Mouse (Mus musculus) heart, embryonic 14.5 days (tissue): ENCODE results near the gene Upk3bl. TPM values are rescaled to one million over a fixed set of nuclear protein-coding genes. Genes with fewer than 3 reads are reported as not detected.

Experiments used
- ATAC-seq: fragments of 200-750 bp; cut with Nextera tagmentation; 2 replicates; pipeline ENCODE4 v1.8.0; 2017; ENCODE audit warnings: low read depth, moderate TSS enrichment; ENCODE audit not compliant: insufficient number of reproducible peaks, insufficient read depth, low FRiP score
- H3K27ac ChIP-seq, 2 experiments: fragments of 200-500 bp in 1 of 2; fragments of 300-500 bp in 1 of 2; sonication (generic) in 1 of 2; replicated peaks in 1 of 2; 2 replicates each; pipeline ENCODE4 v1.5.1; 2012 to 2014; ENCODE audit warnings: low read depth in 2 of 2, low read length in 2 of 2, control low read depth in 1 of 2, mild to moderate bottlenecking in 1 of 2, mixed read lengths in 1 of 2; ENCODE audit not compliant: control insufficient read depth in 1 of 2, insufficient read depth in 1 of 2
- H3K27me3 ChIP-seq: fragments of 300-500 bp; sonication (generic); 2 replicates; pipeline ENCODE4 v1.6.1; 2014; ENCODE audit warnings: mild to moderate bottlenecking, low read length, control low read depth; ENCODE audit not compliant: control insufficient read depth, insufficient read depth
- H3K36me3 ChIP-seq: fragments of 300-500 bp; sonication (generic); 2 replicates; pipeline ENCODE4 v1.6.1; 2014; ENCODE audit warnings: mild to moderate bottlenecking, control low read depth, low read length, mixed read lengths; ENCODE audit not compliant: control insufficient read depth, insufficient read depth
- H3K4me1 ChIP-seq, 2 experiments: fragments of 200-500 bp in 1 of 2; fragments of 300-500 bp in 1 of 2; sonication (generic) in 1 of 2; 2 replicates each; pipeline ENCODE4 v1.6.1; 2012 to 2014; ENCODE audit warnings: low read length in 2 of 2, control low read depth in 1 of 2, mixed read lengths in 1 of 2; ENCODE audit not compliant: control insufficient read depth in 2 of 2, insufficient read depth in 2 of 2
- H3K4me2 ChIP-seq: fragments of 300-500 bp; sonication (generic); 2 replicates; pipeline ENCODE4 v1.6.1; 2014; ENCODE audit warnings: mild to moderate bottlenecking, low read length
- H3K4me3 ChIP-seq, 2 experiments: fragments of 200-500 bp in 1 of 2; fragments of 300-500 bp in 1 of 2; sonication (generic) in 1 of 2; 2 replicates each; pipeline ENCODE4 v1.5.1; 2012 to 2014; ENCODE audit warnings: low read length in 2 of 2, mild to moderate bottlenecking in 2 of 2, control low read depth in 1 of 2, low read depth in 1 of 2, moderate library complexity in 1 of 2; ENCODE audit not compliant: control insufficient read depth in 1 of 2, insufficient read depth in 1 of 2
- H3K9ac ChIP-seq: fragments of 300-500 bp; sonication (generic); 2 replicates; pipeline ENCODE4 v1.6.1; 2014; ENCODE audit warnings: mild to moderate bottlenecking, low read length
- H3K9me3 ChIP-seq: fragments of 300-500 bp; sonication (generic); 2 replicates; pipeline ENCODE4 v1.6.1; 2016; ENCODE audit warnings: low read length, control low read depth; ENCODE audit not compliant: control insufficient read depth
- WGBS: fragments of 180-500 bp; shearing (Covaris S2); extraction: QIAGEN DNeasy Blood & Tissue Kit; methylation state at CpG from one replicate; pipeline ENCODE4 v1.1.7; 2014; 5-methylcytosine and 5-hydroxymethylcytosine counted together
- polyA plus RNA-seq: library from polyadenylated mRNA; unstranded; fragments of >200 nt; fragmentation: Nextera tagmentation; extraction: Ambion mirVana; gene quantifications from 2 replicates; pipeline ENCODE4 v1.2.1, GENCODE M21; 2014

Upk3bl gene
- polyA plus RNA-seq, 1 experiment from 2014 or later = 0.46 TPM

DNA sequence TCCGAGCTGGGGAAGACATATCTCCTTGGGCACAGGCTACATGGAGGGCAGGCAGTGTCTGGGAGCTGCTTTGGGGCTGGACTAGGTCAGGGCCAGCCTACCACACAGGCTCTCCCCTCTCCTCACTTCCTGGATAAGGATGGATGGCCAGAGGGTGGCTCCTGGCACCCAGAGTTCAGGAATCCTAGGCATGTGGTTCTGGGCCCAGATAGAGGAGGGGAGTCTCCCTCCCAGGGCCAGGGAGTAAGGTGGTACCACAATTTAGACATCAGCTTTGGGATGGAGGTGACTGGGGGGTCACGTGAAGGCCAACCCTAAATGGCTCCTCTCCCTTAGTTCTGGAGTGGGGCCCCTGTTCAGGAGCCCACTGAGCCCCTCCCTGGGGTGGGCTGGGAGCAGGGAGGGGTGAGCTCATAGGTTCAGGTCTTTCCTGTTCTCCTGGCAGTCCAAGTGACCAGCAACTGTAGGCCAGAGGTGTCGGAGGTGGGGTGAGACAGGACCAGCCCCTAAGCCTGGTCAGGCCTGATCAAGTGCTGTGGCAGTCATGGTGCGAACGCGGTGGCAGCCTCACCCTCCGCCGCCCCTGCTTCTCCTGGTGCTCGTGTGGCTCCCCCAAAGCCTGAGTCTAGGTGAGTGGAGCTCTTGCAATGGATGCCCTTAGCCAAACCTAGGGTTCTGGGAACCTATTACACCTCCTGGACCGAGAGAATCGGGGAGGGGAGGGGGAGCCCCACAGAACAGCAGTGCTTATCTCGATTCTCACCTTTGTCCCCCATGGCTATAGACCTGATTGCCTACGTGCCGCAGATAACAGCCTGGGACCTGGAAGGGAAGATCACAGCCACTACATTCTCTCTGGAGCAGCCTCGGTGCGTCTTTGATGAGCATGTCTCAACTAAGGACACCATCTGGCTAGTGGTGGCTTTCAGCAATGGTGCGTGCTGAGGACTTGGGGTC lies 15.8 kb upstream of the Upk3bl start, which contains the start of gene Upk3b:
TSS of gene Upk3b (plus strand) at position 239 of the 957 bp plus-strand sequence.
- WGBS = 42% methylated on average over 17 of the region's 17 CpGs
- Histone ChIP-seq H3K36me3 (no peaks in the 10 kb centered on the region), H3K4me1 (peaks cover 0 to 6% of the 10 kb centered on the region in 2 experiments; a peak in 2 of 4 replicates), H3K4me3 (peak within 1 kb of the TSS in 1 of 2 experiments; percentile 12; a peak in 2 of 4 replicates), H3K9ac (no peak within 1 kb of the TSS), H3K27me3 (no peaks in the 10 kb centered on the region), H3K9me3 (no peaks in the 10 kb centered on the region), H3K27ac (peak within 1 kb of the TSS in 1 of 2 experiments; percentile 18; a peak in 1 of 4 replicates), H3K4me2 (no peak within 1 kb of the TSS)
- peak; percentile 28; the same call in 1 of the 2 replicates for ATAC-seq

DNA sequence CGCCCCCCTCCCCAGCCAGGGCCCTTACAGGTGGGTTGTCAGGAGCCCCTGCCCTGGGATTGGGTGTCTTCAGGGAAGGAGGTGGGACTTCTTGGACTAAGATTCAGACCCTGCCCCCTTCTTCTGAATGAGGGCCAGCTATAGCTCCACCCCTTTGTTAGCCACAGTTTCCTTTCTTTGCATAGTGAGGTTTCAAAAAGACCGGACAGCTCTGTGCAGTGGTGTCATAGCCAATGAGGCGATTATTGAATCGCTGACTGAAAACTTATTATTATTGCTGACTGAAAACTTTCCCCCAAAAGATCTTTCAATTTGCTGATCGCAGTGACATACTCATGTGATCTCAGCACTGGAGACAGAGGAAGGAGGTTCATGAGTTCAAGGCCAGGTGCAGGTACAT lies 14.1 kb upstream of the Upk3bl start:
- ATAC-seq = no peak
- Histone ChIP-seq H3K36me3 (no peaks in the 10 kb centered on the region), H3K4me2 (peak overlapping the region; percentile 30), H3K27me3 (no peaks in the 10 kb centered on the region), H3K9me3 (no peaks in the 10 kb centered on the region), H3K4me1 (peaks cover 0 to 6% of the 10 kb centered on the region in 2 experiments; a peak in 2 of 4 replicates), H3K27ac (no peak overlapping the region), H3K4me3 (peak overlapping the region; percentile 4 to 5; a peak in 1 of 4 replicates), H3K9ac (no peak overlapping the region)
- 53% methylated on average over 5 of the region's 5 CpGs for WGBS

DNA sequence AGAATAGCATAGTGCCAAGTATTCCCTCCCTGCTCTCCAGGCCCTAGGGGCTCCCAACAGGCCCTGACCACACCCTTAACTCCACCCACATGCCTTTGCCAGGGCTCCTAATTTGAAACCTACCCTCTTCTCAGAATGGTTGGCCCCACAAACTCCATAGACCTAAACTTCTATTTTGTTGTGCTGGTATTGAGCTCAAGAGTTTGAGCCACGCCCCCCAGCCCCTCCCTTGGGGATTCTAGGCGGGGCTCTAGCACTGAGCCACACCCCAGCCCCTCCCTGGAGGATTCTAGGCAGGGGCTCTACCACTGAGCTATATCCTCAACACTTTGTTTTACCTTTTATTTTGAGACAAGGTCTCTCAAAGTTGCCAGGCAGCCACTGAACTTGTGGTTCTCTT lies 13.0 kb upstream of the Upk3bl start:
- Histone ChIP-seq H3K9me3 (no peaks in the 10 kb centered on the region), H3K4me3 (no peak overlapping the region), H3K9ac (no peak overlapping the region), H3K27me3 (no peaks in the 10 kb centered on the region), H3K27ac (no peak overlapping the region), H3K4me2 (no peak overlapping the region), H3K36me3 (no peaks in the 10 kb centered on the region), H3K4me1 (peaks cover 0 to 6% of the 10 kb centered on the region in 2 experiments; a peak in 2 of 4 replicates)
- WGBS = 35% methylated on average over 2 of the region's 2 CpGs
- ATAC-seq = no peak

DNA sequence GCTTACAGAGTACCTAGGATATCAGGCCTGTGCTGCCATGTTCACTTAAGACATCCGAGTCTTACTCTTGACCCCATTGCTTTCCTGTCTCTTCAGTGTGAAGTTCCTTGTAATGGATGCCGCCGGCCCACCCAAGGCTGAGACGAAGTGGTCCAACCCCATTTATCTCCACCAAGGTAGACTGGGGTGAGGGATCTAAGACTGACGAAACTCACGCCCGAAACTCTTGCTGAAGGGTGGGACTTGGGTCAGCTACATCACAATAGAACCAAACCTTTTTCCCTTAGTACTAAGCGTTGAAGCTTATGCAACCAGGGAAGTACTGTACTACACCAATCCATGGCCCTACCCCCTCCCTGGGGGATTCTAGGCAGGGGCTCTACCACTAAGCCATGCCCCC lies 12.6 kb upstream of the Upk3bl start:
- Histone ChIP-seq H3K4me1 (peaks cover 0 to 6% of the 10 kb centered on the region in 2 experiments; a peak in 2 of 4 replicates), H3K9ac (no peak overlapping the region), H3K4me3 (no peak overlapping the region), H3K27me3 (no peaks in the 10 kb centered on the region), H3K9me3 (no peaks in the 10 kb centered on the region), H3K36me3 (no peaks in the 10 kb centered on the region), H3K27ac (no peak overlapping the region), H3K4me2 (no peak overlapping the region)
- 94% methylated on average over 8 of the region's 8 CpGs for WGBS
- no peak for ATAC-seq

DNA sequence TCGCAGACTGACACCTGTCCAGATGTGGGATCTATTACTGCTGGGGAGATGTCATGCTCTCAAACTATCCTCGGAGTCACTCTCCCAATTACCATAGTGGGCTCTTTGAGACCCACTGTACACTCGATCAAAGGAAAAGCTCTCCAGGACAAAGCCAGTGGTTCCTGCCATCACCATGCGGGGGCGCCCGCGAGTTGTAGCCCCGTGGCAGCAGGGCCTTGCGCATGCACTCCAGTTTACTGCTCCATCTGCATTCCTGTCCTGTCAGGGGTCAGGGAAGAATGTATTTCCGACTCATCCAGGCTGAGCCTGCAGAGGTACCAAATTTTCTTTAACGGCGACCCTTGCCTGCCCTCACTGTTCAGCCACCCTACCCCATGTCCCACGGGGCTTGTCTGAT lies 9.4 kb upstream of the Upk3bl start:
- no peak for ATAC-seq
- Histone ChIP-seq H3K4me3 (no peak overlapping the region), H3K27me3 (no peaks in the 10 kb centered on the region), H3K9ac (no peak overlapping the region), H3K4me2 (no peak overlapping the region), H3K4me1 (peaks cover 0 to 2% of the 10 kb centered on the region in 2 experiments; a peak in 2 of 4 replicates), H3K36me3 (no peaks in the 10 kb centered on the region), H3K9me3 (no peaks in the 10 kb centered on the region), H3K27ac (no peak overlapping the region)
- WGBS = 65% methylated on average over 13 of the region's 13 CpGs

DNA sequence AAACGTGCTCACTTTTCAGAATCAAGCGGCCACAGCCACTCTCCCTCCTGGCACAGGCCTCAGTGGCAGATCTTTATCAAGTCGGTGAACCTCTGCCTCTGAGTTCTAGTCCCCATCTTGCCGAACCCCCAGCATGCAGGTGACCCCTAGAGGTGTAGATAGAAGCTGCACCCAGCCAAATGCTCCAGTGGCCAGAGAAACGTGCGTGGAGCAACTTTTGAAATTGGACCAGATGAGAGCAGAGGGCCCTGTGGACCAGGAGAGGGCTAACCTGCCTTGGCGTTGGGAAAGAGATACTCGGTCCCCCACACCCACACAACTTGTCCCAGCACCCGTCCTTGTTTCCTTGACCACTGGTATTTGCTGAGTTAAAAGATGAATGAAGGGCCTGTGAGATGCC lies 8.9 kb upstream of the Upk3bl start:
- no peaks in the 10 kb centered on the region for H3K36me3 ChIP-seq
- 41% methylated on average over 9 of the region's 9 CpGs for WGBS
- H3K9me3 ChIP-seq = no peaks in the 10 kb centered on the region
- H3K4me2 ChIP-seq = no peak overlapping the region
- no peak overlapping the region for H3K9ac ChIP-seq
- no peak for ATAC-seq
- H3K4me1 ChIP-seq = no peaks in the 10 kb centered on the region; a peak in 1 of 4 replicates
- no peak overlapping the region for H3K27ac ChIP-seq
- no peaks in the 10 kb centered on the region for H3K27me3 ChIP-seq
- H3K4me3 ChIP-seq = no peak overlapping the region

DNA sequence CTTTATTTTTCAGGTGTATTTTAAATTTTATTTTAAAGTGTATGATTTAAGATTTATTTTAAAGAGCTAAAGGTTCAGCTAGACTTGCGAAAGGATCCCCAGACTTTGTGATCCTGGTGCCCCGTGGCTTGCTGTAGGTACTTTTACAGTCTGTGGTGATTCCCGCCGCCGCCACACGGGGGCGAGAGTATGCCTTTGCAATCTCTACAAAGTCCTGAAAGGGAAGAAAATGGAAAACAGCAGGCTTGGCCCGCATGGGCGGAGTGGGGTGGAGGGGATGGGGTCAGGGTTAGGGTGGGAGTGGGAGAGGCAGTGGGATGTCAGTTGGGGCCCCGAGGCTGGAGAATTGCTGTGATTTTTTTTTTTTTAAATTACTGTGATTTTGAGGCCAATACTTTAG lies 8.3 kb upstream of the Upk3bl start:
- H3K27me3 ChIP-seq = no peaks in the 10 kb centered on the region
- ATAC-seq = no peak
- 5% methylated on average over 10 of the region's 10 CpGs for WGBS

More for the DNA sequence above, 8.3 kb upstream of the Upk3bl start:
- Histone ChIP-seq H3K9me3 (no peaks in the 10 kb centered on the region), H3K4me2 (no peak overlapping the region), H3K4me3 (no peak overlapping the region), H3K27ac (no peak overlapping the region), H3K9ac (no peak overlapping the region), H3K4me1 (peaks cover 0 to under 1% of the 10 kb centered on the region in 2 experiments; a peak in 3 of 4 replicates), H3K36me3 (no peaks in the 10 kb centered on the region)
